Mouse (Mus musculus): ENCODE data around the gene App.

Gene App

DNA sequence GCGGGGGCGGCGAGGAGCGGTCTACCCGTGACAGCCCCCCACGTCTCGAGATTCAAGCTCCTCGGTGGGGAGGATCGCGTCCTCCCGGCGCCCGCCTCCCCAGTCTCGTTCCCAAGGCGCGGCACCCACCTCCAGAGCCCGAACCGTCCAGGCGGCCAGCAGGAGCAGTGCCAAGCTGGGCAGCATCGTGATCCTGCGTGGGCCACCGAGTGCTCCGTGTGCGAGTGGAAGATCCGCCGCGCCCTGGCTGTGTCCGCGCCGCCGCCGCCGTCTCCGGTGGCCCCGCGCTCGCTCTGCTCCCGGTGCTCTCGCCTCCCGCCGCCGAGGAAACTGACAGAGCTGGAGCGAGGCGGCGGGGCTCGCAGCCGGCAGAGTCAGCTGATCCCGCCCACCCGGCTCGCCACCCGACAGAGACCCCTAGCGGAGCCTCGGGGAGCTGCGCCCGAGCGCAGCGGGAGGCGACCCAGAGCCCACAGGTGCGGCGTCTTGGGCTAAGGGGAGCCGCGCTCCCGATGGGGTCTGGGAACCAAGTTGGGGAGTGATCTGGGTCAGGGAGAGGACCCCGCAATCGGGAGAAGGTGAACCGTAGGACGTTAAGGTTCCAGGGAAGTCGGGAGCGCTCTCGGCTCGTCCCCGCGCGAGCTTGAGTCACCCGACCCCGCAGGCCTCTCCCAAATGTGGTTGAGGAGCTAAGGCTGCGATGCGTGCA is at the start of gene App:
Gene App, minus strand, starts transcription at position 394 of the 709 bp plus-strand sequence.
- peak; percentile 75 to 91 for DNase-seq (ENCODE audit: low spot score in 2 of 2)

DNA sequence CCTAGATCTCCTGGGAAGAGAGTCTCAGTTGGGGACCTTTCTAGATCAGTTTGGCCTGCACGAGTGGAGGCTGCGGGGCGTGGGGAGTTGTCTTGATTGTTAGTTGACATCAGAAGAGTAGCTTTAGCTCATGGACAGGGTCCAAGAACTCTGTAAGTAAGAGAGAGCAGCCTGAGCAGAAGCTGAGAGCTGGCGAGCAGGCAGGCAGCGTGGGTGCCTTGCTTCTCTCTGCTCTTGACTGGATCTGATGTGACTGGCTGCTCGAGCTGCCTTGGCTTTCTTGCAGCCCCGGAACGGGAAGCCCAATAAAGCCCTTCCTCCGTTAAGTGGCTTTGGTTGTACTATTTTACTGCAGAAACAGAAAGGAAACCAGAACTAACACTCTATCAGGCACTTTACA is 42.3 kb upstream of the App start:
- peak; percentile 6 to 7 for DNase-seq (ENCODE audit: low spot score in 2 of 2)

DNA sequence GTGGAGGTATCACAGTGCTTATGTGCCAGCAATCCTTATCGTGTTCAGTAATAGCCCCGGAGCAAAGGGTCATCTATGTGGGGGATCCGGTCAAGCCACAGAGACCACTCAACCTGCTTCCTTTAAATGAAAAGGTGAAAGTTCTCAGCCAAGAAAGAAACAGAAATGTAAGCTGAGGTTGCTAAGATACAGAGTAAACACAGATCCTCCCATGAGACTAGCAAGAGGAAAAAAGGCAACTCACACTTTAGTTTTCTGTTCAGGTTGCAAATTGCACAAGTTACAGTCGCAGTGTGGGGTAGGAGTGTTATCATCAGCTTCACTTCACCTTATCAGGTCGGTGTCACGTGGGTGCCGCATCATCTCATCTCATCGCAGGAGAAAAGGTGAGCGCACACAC is 41.6 kb upstream of the App start:
- DNase-seq (ENCODE audit: low spot score in 2 of 2) = no peak

DNA sequence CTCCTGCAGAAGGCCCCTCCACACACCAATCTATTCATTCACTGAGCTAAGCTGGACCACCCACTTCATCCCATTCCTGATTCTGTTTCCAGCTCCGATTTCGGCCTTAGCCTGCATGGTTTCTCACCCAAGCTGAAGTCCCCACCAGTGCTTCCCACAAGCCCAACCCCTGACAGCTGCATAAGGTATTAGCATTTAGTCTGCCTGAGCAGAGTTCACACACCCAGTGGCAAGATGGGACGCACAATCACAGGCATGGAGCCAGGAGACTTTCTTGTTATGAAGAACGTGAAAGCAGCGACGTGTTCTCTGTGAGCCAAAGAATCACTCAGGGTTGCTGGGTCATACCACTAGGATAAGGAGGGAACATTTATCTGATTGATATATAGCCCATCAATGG is 22.1 kb upstream of the App start:
- no peak for DNase-seq (ENCODE audit: low spot score in 2 of 2)

DNA sequence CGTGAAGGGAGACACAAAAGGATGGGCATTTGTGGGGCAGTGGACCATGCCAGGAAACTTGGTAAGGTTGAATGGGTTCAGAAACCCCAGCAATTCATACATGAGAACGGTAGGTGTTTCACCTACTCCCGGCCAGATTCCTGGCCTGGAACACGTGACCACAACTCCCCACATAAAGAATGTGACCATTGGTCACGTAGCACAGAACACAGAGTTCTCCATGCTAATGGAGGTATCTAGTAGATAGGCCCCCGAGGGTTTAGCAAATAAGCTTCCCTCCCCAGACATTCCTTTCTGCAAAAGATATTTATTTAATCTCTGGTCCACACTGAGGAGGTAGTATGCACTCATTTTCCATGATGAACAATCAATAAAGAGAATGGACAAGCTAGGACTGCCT is 21.6 kb upstream of the App start:
- DNase-seq (ENCODE audit: low spot score in 2 of 2) = no peak

DNA sequence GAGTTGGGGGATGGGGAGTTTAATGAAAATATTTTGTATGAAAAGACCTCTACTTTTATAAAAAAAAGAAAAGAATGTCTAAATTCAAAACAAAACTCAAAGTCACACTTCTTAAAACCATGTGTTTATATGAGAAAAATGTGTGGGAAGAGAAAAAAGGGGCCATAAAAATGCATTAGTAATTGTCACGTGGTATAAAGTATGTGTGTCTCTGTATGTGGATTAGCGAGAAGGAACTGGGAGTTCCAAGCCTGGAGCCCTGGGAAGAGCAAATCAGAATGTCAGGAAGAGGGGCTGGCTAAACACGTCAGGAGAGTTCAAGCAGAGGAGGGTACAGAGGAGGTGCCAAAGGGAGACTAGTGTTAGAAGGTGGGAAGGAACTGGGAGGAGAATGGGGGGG is 7.9 kb upstream of the App start:
- no peak for DNase-seq (ENCODE audit: low spot score in 2 of 2)

DNA sequence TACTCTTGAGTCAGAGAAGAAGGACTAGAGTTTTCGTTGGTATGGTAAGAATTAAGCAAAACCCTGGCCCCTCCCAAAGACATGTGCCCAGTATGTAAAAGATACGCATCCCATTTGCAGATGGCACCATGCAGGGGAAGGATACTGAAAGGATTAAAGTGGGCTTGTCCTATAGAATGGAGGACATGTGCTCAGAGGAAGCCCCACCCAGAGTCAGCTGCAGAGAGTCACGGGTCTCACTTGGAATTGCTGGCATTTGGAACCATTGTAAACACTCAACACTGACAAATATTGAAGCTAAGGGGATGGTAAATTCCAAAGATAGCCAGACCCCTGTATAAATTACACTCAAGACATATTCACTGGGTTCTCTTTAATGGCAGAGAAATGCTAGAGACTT is 7.1 kb upstream of the App start:
- no peak for DNase-seq (ENCODE audit: low spot score in 2 of 2)

DNA sequence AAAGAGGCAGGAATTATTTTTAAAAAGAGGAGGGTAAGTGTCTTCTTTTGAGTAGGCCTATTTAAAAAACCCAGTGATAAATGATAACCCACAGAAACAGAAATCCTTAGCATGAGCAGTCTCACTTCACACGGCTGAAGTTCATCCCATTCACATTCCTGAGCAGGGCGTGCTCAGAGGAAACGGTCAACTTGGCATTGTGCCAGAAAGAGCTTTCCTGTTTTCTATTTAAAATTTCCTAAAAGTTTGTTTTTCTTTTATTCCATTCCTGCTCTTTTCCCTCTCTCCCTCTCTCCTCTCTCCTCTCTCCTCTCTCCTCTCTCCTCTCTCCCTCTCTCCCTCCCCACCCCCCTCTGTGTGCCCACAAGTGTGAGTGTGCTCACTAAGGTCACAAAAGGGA is 3.1 kb upstream of the App start:
- DNase-seq (ENCODE audit: low spot score in 2 of 2) = no peak

DNA sequence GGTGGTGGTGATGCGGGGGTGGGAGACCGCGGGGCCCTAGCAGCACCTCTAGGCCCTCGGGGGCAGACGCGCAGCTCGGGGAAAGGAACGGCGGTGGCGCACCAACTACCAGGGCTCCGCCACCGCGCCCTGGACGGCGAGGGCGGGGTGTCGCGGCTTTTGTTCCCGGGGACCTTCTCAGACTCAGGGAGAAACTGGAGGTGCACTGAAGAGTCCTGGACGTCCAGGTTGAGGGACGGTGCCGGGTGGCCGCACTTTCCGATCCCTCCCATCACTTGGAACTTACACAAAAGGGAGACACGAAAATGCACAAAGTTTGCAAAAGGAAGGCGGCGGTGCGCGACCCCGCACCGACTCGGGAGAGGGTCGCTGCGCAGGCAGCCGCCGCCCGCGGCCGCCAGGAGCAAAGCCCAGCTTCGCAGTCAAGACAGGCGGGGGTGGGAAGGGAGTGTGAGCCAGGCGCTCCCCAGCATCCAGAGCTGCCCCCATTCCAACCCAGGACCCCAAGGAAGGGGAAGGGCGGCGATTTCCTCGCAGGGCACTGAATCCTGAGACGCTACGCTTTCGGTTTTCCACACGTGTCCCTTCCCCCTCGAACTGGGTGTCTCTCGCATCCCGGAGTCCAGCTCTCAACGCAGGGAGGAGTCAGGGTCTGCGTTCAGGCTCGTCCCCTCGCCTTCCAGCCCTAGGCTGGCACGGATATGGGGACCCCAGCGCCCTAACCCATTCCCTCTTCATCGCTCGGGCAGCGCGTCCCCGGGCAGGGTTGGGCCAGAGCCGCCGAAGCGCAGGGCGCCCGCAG is 794 bp downstream of the App start:
- peak in 1 of 2 experiments; percentile 45 for DNase-seq (ENCODE audit: low spot score in 2 of 2)

DNA sequence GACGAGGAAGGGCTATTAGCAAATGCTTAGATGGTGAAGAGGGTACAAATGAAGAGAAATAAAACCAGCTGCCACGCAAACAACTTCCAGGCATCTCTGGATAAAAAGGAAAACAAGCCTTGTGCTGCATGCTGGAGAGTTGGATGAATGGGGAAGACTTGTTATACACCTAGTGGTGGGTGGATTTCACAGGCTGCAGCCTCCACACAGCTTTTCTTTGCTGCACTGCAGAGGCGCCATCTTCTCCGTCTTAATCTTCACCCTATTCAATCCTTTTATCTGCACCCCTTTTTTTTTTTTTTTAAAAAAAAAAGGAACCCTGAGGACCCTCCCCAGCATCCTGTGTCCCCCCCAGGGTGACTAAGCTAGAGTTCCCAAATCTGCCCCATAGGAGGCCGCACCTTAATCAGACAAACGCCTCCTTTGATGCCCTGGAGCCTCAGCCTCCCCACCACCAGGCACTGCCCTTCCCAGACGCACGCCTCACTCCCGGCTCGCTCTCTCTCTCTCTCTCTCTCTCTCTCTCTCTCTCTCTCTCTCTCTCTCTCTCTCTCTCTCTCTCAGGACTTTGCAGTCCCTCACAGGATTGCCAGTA is 1.5 kb downstream of the App start:
- peak; percentile 44 to 47 for DNase-seq (ENCODE audit: low spot score in 2 of 2)

DNA sequence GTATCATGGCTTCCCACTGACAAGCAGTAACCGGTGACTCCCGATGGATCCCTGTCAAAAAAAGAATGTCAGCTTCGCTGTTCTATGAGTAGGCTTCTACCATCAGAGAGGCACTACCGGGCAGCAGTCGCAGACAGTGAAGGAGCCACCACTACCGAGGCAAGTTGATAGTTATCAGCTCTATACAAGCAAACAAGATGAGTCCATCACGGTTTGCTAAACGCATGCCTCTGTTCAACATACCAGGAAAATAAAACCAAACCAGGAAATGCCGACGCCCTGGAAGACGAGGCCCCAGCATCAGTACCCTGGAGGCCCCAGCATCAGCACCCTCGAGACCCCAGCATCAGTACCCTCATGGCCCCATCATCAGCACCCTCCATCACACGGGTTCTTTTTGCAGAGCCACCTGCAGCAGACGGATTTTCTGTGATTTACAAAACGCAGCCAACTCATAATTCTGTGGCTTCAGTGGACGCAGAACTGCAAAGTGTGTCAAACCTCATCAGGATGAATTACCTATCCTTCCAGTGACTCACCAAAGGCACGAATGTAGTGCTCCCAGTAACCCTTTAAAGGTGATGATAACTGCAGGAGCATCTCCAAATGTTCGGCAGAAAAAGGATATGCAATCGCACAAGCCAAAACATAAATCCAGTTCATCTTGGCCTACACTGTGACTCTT is 2.6 kb downstream of the App start:
- no peak for DNase-seq (ENCODE audit: low spot score in 2 of 2)

DNA sequence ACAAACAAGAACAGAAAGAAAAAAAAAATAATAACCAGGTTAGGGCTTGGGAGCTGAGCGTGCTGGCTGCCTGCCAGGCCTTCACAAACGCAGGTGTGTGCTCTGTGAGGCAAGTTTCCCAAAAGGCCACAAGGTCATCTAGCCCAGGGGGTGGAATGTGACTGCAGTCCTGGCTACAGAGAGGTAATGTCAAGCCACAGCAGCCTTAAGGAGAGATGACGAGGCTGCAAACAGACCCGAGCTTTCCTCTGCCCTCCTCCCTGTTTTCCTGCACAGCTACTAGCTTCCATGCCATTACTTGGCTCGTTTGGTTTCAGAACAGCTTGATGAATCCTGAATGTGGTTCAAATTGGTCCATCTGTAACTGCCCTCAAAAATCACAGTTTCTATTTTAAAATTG is 4.7 kb downstream of the App start:
- DNase-seq (ENCODE audit: low spot score in 2 of 2) = no peak

DNA sequence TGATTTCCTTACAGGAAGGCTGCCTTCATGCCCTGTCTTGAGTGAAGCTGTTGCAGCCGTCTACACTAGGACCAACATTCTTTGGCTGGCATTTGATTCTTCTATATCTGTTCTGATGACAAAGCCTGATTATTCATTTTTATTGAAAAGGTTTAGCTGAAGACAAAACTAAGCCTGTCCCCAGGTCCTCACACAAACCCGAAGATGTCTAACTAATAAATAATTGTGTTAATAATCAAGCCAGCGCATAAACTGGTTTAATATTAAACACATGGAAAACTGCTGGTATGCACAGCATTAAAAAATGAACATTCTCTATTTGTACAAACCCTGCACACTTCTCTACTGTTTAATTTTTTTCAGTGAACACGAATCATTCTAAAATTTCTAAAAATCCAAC is 7.4 kb downstream of the App start:
- no peak for DNase-seq (ENCODE audit: low spot score in 2 of 2)

DNA sequence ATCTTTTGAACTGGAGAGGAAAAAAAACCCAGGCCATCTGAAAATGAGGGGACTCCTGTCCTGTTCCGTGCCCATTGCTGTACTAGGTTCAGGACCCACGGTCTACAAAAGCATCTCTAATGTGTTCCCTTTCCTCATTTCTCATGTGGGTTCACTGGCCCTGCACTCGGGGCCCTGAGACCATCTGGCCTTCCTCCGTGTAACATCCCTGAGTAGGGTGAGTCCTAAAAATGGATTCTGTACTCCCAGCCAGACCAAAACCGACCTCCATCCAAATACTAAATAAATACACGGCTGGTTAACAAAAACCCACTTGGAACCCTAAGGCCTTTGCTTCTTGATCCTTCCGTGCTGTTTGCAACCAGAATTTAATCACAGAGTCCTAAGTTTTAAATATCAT is 7.9 kb downstream of the App start:
- DNase-seq (ENCODE audit: low spot score in 2 of 2) = no peak

DNA sequence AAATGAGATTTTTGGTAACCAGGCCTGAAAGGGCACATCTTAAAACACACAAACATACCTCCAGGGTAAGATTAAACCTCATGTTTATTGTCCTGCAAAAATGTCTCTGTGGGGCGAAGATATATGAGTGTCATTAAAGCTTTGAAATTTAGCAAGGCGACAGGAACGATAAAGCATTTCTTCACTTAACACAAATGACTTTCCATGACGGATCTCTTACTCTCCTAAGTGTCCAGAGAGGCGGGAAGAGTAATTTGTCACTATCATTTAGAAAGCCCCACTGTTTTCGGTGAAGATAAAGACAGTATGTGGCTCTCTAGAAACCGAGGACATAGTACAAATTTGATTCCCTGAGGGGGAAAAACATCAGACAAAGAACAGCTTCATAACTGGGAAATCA is 8.4 kb downstream of the App start:
- DNase-seq (ENCODE audit: low spot score in 2 of 2) = no peak

DNA sequence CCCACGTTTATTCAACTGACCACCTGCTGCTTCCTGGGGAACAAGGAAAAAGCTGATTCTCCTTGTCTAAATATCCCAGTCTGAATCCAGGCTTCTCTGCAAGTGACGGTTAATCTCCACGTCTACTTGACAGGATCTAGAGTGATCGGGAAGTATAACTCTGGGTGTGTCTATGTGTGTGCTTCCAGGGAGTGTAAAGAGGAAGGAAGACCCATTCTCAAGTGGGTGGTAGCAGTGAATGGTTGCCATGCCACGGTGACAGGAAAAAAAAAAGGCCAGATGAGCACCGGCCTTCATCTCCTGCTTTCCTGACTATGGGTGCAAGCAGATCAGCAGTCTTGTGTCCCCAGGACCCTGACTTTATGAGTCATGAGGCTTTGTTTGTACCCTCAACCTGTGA is 10.8 kb downstream of the App start:
- DNase-seq (ENCODE audit: low spot score in 2 of 2) = no peak

DNA sequence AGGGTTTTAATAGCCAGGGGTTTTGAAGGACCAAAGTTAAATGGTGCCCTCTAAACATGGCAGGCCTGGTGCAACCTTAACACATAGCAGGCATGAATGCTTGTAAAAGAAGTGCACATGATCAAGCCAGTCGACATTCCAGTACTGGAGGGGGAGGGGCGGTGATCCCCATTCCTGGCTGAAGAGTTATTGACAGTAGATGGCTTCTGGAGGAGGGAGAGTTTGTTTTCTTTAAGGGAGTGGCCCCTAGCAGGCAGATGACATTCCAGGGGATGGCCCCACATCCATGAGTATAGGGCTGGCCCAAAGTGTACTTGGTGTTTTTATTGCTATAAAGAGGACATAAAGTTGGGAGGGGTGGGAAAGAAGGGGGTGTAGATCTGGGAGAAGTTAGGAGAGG is 13.4 kb downstream of the App start:
- no peak for DNase-seq (ENCODE audit: low spot score in 2 of 2)

DNA sequence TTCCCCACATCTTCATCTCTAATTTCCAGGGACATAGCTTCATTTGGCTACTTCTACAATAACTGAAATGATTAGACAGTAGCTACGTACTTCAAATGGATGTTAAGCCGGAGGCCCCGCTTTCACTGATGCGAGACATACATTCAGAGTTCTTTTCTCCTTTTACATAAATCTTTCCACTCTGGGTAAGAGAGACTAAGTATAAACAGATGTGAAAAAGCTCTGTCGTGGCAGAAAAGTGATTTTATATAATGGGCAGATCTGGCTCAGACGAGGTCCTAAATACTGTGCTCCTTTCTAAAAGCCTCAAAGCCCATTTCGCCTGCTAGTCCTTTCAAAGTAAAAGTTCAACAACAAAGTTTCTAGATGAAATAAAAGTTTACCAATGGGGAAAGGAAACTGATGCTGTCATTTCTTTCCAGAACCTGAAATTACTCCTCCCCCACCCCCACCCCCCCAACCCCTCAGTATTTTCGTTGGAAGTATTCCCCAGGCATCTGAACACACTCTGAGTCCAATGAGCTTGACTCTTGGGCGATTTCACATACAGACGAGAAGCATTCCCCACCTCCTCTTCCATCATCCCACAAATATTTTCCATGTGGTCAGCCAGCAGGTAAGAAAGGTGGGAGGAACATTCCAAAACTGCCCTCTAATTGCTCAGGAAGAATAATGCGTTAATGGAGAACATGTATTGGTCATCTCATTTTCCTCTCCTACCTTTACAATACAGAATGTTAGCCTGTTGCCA is 15.6 kb downstream of the App start:
- DNase-seq (ENCODE audit: low spot score in 2 of 2) = no peak

DNA sequence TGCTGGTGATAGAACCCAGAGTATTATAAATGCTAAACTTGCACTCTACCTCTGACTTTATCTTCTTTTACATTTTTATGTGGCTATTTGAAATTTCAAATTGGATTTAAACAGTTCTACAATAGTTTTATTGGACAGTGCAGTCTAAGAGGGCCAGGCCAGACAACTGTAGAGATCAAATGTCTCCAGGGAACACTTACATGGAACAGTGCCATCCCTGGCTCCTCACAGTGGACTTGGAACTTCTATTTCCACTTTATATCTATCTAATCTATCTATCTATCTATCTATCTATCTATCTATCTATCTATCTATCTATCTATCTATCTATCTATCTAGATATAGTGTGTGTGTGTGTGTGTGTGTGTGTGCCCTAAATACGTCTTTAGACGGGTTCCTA is 16.4 kb downstream of the App start:
- DNase-seq (ENCODE audit: low spot score in 2 of 2) = no peak

DNA sequence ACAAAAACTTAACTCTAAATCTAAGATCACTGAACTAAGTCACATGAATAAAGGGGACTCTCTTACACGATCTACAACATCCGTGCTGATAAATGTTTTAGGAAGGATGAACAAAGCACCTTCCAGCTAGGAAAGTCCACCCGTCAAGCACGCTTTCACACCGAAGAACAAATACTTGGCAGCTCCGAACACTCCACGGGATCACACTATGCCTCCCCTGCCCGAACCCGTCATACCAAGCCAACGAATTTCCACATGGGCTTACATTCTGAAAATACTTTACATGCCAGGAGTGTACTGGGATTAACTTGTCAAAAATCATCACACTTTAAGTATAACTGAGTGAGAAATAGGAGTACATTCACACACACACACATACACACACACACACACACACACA is 17.7 kb downstream of the App start:
- DNase-seq (ENCODE audit: low spot score in 2 of 2) = no peak

DNA sequence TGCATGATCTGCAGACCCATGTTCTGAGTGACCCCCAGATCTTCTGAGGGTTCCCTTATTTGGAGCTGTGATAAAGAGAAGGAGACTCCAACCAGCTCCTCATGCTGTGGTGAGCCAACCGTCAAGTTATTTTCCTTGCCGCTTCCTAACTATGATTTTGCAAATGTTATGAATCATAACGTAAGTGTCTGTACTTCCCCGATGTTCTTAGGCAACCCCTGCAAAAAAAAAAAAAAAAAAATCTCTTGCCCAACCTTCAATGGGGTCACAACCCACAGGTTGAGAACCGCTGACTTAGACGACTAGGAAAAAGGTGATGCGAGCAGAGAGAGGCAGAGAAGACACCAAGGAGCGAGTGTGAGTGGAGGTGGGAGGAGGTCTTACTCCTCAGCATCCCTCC is 21.1 kb downstream of the App start:
- DNase-seq (ENCODE audit: low spot score in 2 of 2) = no peak

DNA sequence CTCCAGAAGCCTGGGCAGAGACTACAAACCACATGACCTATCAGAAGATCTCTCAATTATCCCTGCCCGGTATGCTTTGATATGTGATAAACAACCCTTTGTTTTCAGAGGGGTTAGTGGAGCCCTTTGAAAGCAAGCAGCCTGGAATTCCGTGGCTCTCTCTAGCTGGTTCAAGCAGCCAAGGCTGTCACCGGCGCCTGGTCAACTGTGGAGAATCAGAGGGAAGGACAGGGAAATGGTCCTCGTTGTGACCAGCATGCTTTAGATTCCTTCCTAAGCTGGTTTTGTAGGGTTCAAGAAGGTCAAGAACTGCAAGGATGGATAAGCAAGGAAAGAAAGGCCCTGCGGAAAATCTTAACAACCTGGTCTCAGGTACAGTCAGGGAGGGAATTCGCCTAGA is 21.9 kb downstream of the App start:
- no peak for DNase-seq (ENCODE audit: low spot score in 2 of 2)
